12 mouse cellular contexts compared by ENCODE assay signal in genomic region chr1:91061105-91061504, GRCm38 (mm10).
DNase-seq lines count a peak whose midpoint lies in the region; ATAC-seq and TF ChIP-seq lines count a peak whose summit lies in the region.
"Had no signal": no experiment of that assay in that cellular context is flagged by ENCODE, and none has a peak within 500 bp of the region (broad histone marks: within the 10 kb centered on the region; RNA-seq: fewer than 3 reads in every experiment).

No protein-coding gene starts in this region.

- no peak for TF ChIP-seq EP300 in liver, postnatal 0 days (IDR thresholded peaks at IDR 0.05; ENCODE audit: low read depth)

- no peak overlapping the region for H3K4me3 ChIP-seq in heart, embryonic 14.5 days (ENCODE audit: control insufficient read depth in 1 of 2, insufficient read depth in 1 of 2, low read depth in 1 of 2, low read length in 2 of 2)
- H3K4me3 ChIP-seq in liver, postnatal 0 days (ENCODE audit: low read depth, low read length), result no peak overlapping the region
- H3K4me3 ChIP-seq in liver, embryonic 12.5 days, result no peak overlapping the region
- H3K4me3 ChIP-seq in heart, embryonic 15.5 days, result no peak overlapping the region
- H3K4me3 ChIP-seq in myocyte, result no peak overlapping the region
- no peak overlapping the region for H3K4me3 ChIP-seq in forebrain, embryonic 12.5 days (replicated peaks)
- H3K4me3 ChIP-seq: forebrain, embryonic 10.5 days; neural tube, embryonic 15.5 days had no signal

- no peak overlapping the region for H3ac ChIP-seq in myocyte (ENCODE audit: control insufficient read depth, insufficient read length)

- DNase-seq in heart, postnatal 25 days (ENCODE audit: low spot score), result no peak
- no peak for DNase-seq in liver, postnatal 0 days
- DNase-seq in urinary bladder, postnatal 14 days (ENCODE audit: low spot score), result no peak
- DNase-seq: lung, postnatal 36 days; right cerebral cortex, postnatal 14 days had no signal

- H3K36me3 ChIP-seq in heart, embryonic 14.5 days (ENCODE audit: control insufficient read depth, insufficient read depth, low read length), result no peaks in the 10 kb centered on the region
- no peaks in the 10 kb centered on the region; the same call in 1 of the 2 replicates for H3K36me3 ChIP-seq in liver, postnatal 0 days (replicated peaks; ENCODE audit: insufficient read depth, low read length)
- no peaks in the 10 kb centered on the region for H3K36me3 ChIP-seq in liver, embryonic 12.5 days
- H3K36me3 ChIP-seq in heart, embryonic 15.5 days, result no peaks in the 10 kb centered on the region
- no peaks in the 10 kb centered on the region for H3K36me3 ChIP-seq in myocyte (ENCODE audit: control insufficient read depth, insufficient read depth)
- H3K36me3 ChIP-seq in forebrain, embryonic 12.5 days (replicated peaks), result no peaks in the 10 kb centered on the region
- H3K36me3 ChIP-seq: forebrain, embryonic 10.5 days; neural tube, embryonic 15.5 days had no signal

- intact Hi-C loops in heart, postnatal 25 days (cut with DNase I), result no loop called here

- H3K4me1 ChIP-seq in heart, embryonic 14.5 days (ENCODE audit: control insufficient read depth in 2 of 2, insufficient read depth in 2 of 2, low read length in 2 of 2), result peaks cover 80 to 99% of the 10 kb centered on the region in 2 experiments
- H3K4me1 ChIP-seq in liver, postnatal 0 days (ENCODE audit: insufficient read depth), result peaks cover 75% of the 10 kb centered on the region
- peaks cover 88% of the 10 kb centered on the region for H3K4me1 ChIP-seq in liver, embryonic 12.5 days
- peaks cover 97% of the 10 kb centered on the region for H3K4me1 ChIP-seq in heart, embryonic 15.5 days (replicated peaks)
- peaks cover 13% of the 10 kb centered on the region for H3K4me1 ChIP-seq in forebrain, embryonic 12.5 days

- no peak overlapping the region for H3K9ac ChIP-seq in heart, embryonic 14.5 days (ENCODE audit: low read length)
- H3K9ac ChIP-seq in liver, postnatal 0 days (replicated peaks), result no peak overlapping the region
- no peak overlapping the region for H3K9ac ChIP-seq in liver, embryonic 12.5 days
- H3K9ac ChIP-seq in heart, embryonic 15.5 days, result no peak overlapping the region
- no peak overlapping the region for H3K9ac ChIP-seq in forebrain, embryonic 12.5 days
- H3K9ac ChIP-seq: neural tube, embryonic 15.5 days had no signal

- H3K4me2 ChIP-seq in heart, embryonic 14.5 days (ENCODE audit: low read length), result peak overlapping the region; percentile 14; the same call in 1 of the 2 replicates
- H3K4me2 ChIP-seq in liver, postnatal 0 days (ENCODE audit: low read depth, low read length), result no peak overlapping the region
- H3K4me2 ChIP-seq in liver, embryonic 12.5 days, result no peak overlapping the region
- H3K4me2 ChIP-seq in heart, embryonic 15.5 days, result no peak overlapping the region
- H3K4me2 ChIP-seq in myocyte (ENCODE audit: low read depth), result peak overlapping the region; percentile 70
- H3K4me2 ChIP-seq in forebrain, embryonic 12.5 days, result no peak overlapping the region
- H3K4me2 ChIP-seq: neural tube, embryonic 15.5 days had no signal

- no peaks in the 10 kb centered on the region for H3K27me3 ChIP-seq in heart, embryonic 14.5 days (ENCODE audit: control insufficient read depth, insufficient read depth, low read length)
- no peaks in the 10 kb centered on the region for H3K27me3 ChIP-seq in liver, postnatal 0 days (ENCODE audit: insufficient read depth, low read length)
- no peaks in the 10 kb centered on the region for H3K27me3 ChIP-seq in liver, embryonic 12.5 days (replicated peaks)
- no peaks in the 10 kb centered on the region for H3K27me3 ChIP-seq in heart, embryonic 15.5 days
- H3K27me3 ChIP-seq in myocyte (ENCODE audit: control insufficient read depth, insufficient read depth, insufficient read length), result no peaks in the 10 kb centered on the region
- H3K27me3 ChIP-seq in forebrain, embryonic 12.5 days, result no peaks in the 10 kb centered on the region
- H3K27me3 ChIP-seq: neural tube, embryonic 15.5 days had no signal

- no peaks in the 10 kb centered on the region for H3K9me3 ChIP-seq in heart, embryonic 14.5 days (ENCODE audit: control insufficient read depth, low read length)
- no peaks in the 10 kb centered on the region for H3K9me3 ChIP-seq in liver, postnatal 0 days (ENCODE audit: low read length)
- H3K9me3 ChIP-seq in liver, embryonic 12.5 days (replicated peaks), result no peaks in the 10 kb centered on the region
- H3K9me3 ChIP-seq in heart, embryonic 15.5 days (replicated peaks), result no peaks in the 10 kb centered on the region
- H3K9me3 ChIP-seq in forebrain, embryonic 12.5 days, result no peaks in the 10 kb centered on the region
- H3K9me3 ChIP-seq: forebrain, embryonic 10.5 days; neural tube, embryonic 15.5 days had no signal

- ATAC-seq in heart, embryonic 14.5 days (ENCODE audit: insufficient number of reproducible peaks, insufficient read depth, low FRiP score, low read depth), result no peak
- no peak for ATAC-seq in liver, postnatal 0 days
- no peak for ATAC-seq in liver, embryonic 12.5 days
- ATAC-seq in heart, embryonic 15.5 days (replicated peaks; ENCODE audit: insufficient number of reproducible peaks, insufficient read depth, low FRiP score, low read depth), result no peak
- ATAC-seq in forebrain, embryonic 12.5 days (ENCODE audit: low FRiP score), result no peak

- H3K27ac ChIP-seq in heart, embryonic 14.5 days (replicated peaks in 1 of 2; ENCODE audit: control insufficient read depth in 1 of 2, insufficient read depth in 1 of 2, low read depth in 2 of 2, low read length in 2 of 2), result peak overlapping the region; percentile 2 to 78; a peak in 3 of 4 replicates
- H3K27ac ChIP-seq in liver, postnatal 0 days (ENCODE audit: low read depth), result peak overlapping the region; percentile 29; the same call in 1 of the 2 replicates
- H3K27ac ChIP-seq in liver, embryonic 12.5 days, result no peak overlapping the region
- H3K27ac ChIP-seq in heart, embryonic 15.5 days, result peak overlapping the region; percentile 81
- no peak overlapping the region for H3K27ac ChIP-seq in forebrain, embryonic 12.5 days
- H3K27ac ChIP-seq: forebrain, embryonic 10.5 days had no signal

- TF ChIP-seq POLR2A in myocyte (IDR thresholded peaks at IDR 0.05; ENCODE audit: insufficient read length, low read depth), result no peak

- WGBS in heart, embryonic 14.5 days, result 30% methylated on average over 4 of the region's 4 CpGs
- WGBS in liver, postnatal 0 days (ENCODE audit: insufficient replicate concordance), result 56% methylated on average over 4 of the region's 4 CpGs
- WGBS in liver, embryonic 12.5 days (ENCODE audit: insufficient replicate concordance), result 65% methylated on average over 4 of the region's 4 CpGs
- 37% methylated on average over 4 of the region's 4 CpGs for WGBS in heart, embryonic 15.5 days
- WGBS in forebrain, embryonic 12.5 days, result 88% methylated on average over 4 of the region's 4 CpGs

- H3K79me2 ChIP-seq in myocyte (ENCODE audit: control insufficient read depth, insufficient read depth), result peaks cover 100% of the 10 kb centered on the region

- TF ChIP-seq CTCF in liver, postnatal 0 days (IDR thresholded peaks at IDR 0.05; ENCODE audit: low read depth), result no peak

TF ChIP-seq in myocyte, 11 proteins besides CTCF, POLR2A, EP300 and RAD21:
- TF ChIP-seq MYOG (IDR thresholded peaks at IDR 0.05; ENCODE audit: control insufficient read depth in 1 of 3, insufficient read depth in 1 of 3, insufficient read length in 2 of 3, low read depth in 2 of 3) (peak; percentile 44 to 92 (median 69)), E2F4 (IDR thresholded peaks at IDR 0.05; ENCODE audit: insufficient read depth) (no peak), TCF12 (IDR thresholded peaks at IDR 0.05; ENCODE audit: insufficient read depth, poor library complexity, severe bottlenecking) (peak; percentile 33), SRF (IDR thresholded peaks at IDR 0.05; ENCODE audit: control insufficient read depth, insufficient read length, low read depth) (no peak), MYOD1 (IDR thresholded peaks at IDR 0.05; ENCODE audit: control insufficient read depth in 1 of 3, insufficient read length in 2 of 3, low read depth in 2 of 3) (peak in 2 of 3 experiments; percentile 81 to 94), TCF3 (IDR thresholded peaks at IDR 0.05; ENCODE audit: insufficient read length, low read depth) (peak; percentile 48), USF1 (IDR thresholded peaks at IDR 0.05; ENCODE audit: low read depth) (no peak)

Comparison
In these comparisons a context has a peak if more than half of its experiments do, and no peak if none do; other contexts are left out.
1. H3K27ac ChIP-seq: peak in heart, embryonic 14.5 days (2 of 2), liver, postnatal 0 days (single experiment) and heart, embryonic 15.5 days (single experiment); none in liver, embryonic 12.5 days (single experiment) and forebrain, embryonic 12.5 days (single experiment).
2. H3K4me2 ChIP-seq: peak in heart, embryonic 14.5 days (single experiment) and myocyte (single experiment); none in liver, postnatal 0 days (single experiment), liver, embryonic 12.5 days (single experiment), heart, embryonic 15.5 days (single experiment) and forebrain, embryonic 12.5 days (single experiment).